Mouse (Mus musculus) lung, adult 2 months (tissue): ENCODE data around the gene Negr1.

ENCODE experiments used
- CTCF ChIP-seq: fragments of 200-500 bp; IDR thresholded peaks from 2 replicates; pipeline ENCODE4 v1.5.1; 2011; ENCODE audit warnings: mild to moderate bottlenecking, low read length, control low read depth; ENCODE audit not compliant: insufficient read depth
- POLR2A ChIP-seq: fragments of 200-500 bp; IDR thresholded peaks from 2 replicates; pipeline ENCODE4 v1.6.1; 2011; ENCODE audit warnings: low read depth, mild to moderate bottlenecking, control low read depth, low read length, borderline replicate concordance; ENCODE audit errors: extremely low read depth

GRCm38 (mm10) chr3:157190551-157190950, 629.0 kb downstream of the Negr1 start:
- TF ChIP-seq CTCF (no peak), POLR2A (no peak)
